Comparison of ENCODE assay signal across 29 mouse cellular contexts in the genomic region with DNA sequence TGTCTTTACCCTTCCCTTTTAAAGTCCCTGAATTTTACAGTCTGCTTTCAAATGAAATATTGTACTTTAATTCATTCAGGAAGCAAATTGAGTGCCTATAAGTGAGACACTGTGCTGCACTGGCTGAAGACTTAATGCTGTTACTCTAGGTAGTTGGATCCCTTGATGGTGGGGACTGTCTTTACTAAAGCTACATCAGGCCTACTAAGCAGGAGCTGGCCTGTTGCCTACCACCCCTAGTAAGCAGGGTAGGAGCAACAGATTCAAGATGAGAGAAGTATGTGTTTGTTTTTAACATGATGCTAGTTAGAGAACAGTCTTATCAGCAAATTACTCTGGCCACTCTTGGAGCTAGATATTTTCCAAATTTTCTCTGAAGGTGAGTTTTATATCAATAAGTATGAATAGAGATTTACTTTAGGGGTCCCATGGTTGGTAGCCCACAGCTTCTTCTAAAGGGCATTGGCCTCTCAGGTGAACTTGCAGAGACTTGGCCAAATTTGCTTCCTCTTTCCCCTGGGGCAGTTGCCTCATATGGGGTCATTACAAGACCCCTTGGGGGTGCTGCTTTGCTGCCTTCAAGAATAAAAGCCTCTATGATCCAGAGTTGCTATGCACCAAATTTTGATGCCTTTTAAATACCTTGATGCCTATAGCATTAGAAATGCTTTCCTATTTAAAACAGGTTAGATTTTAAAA. TPM values are rescaled to one million over a fixed set of nuclear protein-coding genes. Genes with fewer than 3 reads are reported as not detected.
DNase-seq lines count a peak whose midpoint lies in the region; ATAC-seq and TF ChIP-seq lines count a peak whose summit lies in the region.
"Had no signal": no experiment of that assay in that cellular context is flagged by ENCODE, and none has a peak within 500 bp of the region (broad histone marks: within the 10 kb centered on the region; RNA-seq: fewer than 3 reads in every experiment).

No protein-coding gene starts in this region.

- no peak for ATAC-seq in heart, embryonic 11.5 days (replicated peaks; ENCODE audit: insufficient number of reproducible peaks, low FRiP score, low TSS enrichment)
- no peak for ATAC-seq in liver, postnatal 0 days
- ATAC-seq: forebrain, embryonic 15.5 days; intestine, postnatal 0 days; Patski had no signal

- H3K4me2 ChIP-seq in heart, embryonic 11.5 days: no peak overlapping the region
- H3K4me2 ChIP-seq in liver, postnatal 0 days (ENCODE audit: low read depth, low read length): no peak overlapping the region
- H3K4me2 ChIP-seq: embryonic facial prominence, embryonic 13.5 days; forebrain, embryonic 12.5 days; forebrain, embryonic 15.5 days; heart, embryonic 12.5 days; heart, embryonic 15.5 days; hindbrain, embryonic 12.5 days; hindbrain, embryonic 15.5 days had no signal

- H3K27ac ChIP-seq in heart, embryonic 10.5 days: no peak overlapping the region
- no peak overlapping the region for H3K27ac ChIP-seq in heart, embryonic 11.5 days (ENCODE audit: low read depth, low read length)
- 0 out of 2 replicates have a peak overlapping the region, but pooled peaks have one; percentile 49 for H3K27ac ChIP-seq in liver, postnatal 0 days (ENCODE audit: low read depth)
- H3K27ac ChIP-seq: embryonic facial prominence, embryonic 10.5 days; embryonic facial prominence, embryonic 13.5 days; forebrain, embryonic 12.5 days; forebrain, embryonic 15.5 days; heart, embryonic 15.5 days; hindbrain, embryonic 12.5 days; hindbrain, embryonic 15.5 days had no signal

- TF ChIP-seq EP300 in liver, postnatal 0 days (IDR thresholded peaks at IDR 0.05; ENCODE audit: low read depth): no peak

- H3K4me3 ChIP-seq in heart, embryonic 10.5 days: no peak overlapping the region
- no peak overlapping the region for H3K4me3 ChIP-seq in heart, embryonic 11.5 days (ENCODE audit: low read depth, low read length)
- no peak overlapping the region for H3K4me3 ChIP-seq in liver, postnatal 0 days (ENCODE audit: low read depth, low read length)
- H3K4me3 ChIP-seq: embryonic facial prominence, embryonic 10.5 days; embryonic facial prominence, embryonic 13.5 days; erythroblast, embryonic 14.5 days; forebrain, embryonic 12.5 days; forebrain, embryonic 15.5 days; heart, embryonic 12.5 days; heart, embryonic 15.5 days; hindbrain, embryonic 12.5 days; hindbrain, embryonic 15.5 days had no signal

- peak; percentile 14 for DNase-seq in gastrocnemius, postnatal 10 days
- DNase-seq in gastrocnemius, postnatal 36 days: no peak
- peak; percentile 36 for DNase-seq in heart, embryonic 10.5 days (ENCODE audit: low spot score)
- DNase-seq in liver, postnatal 0 days: no peak
- DNase-seq in liver: no peak
- DNase-seq: adrenal gland, postnatal 10 days; adrenal gland, postnatal 36 days; B cell, adult 2 months; cerebellum, adult 9-11 months; cerebellum, postnatal 36 days; embryo, embryonic 11 days; heart, adult 18-20 months; heart, postnatal 10 days had no signal

- intact Hi-C loops in gastrocnemius, postnatal 36 days (cut with DNase I): no loop called here

- H3K9me3 ChIP-seq in heart, embryonic 10.5 days: no peaks in the 10 kb centered on the region
- H3K9me3 ChIP-seq in heart, embryonic 11.5 days (replicated peaks; ENCODE audit: control insufficient read depth, low read length): no peaks in the 10 kb centered on the region
- H3K9me3 ChIP-seq in liver, postnatal 0 days (ENCODE audit: low read length): no peaks in the 10 kb centered on the region
- H3K9me3 ChIP-seq: embryonic facial prominence, embryonic 10.5 days; embryonic facial prominence, embryonic 13.5 days; forebrain, embryonic 12.5 days; forebrain, embryonic 15.5 days; G1E; heart, embryonic 12.5 days; heart, embryonic 15.5 days; hindbrain, embryonic 12.5 days; hindbrain, embryonic 15.5 days had no signal

- TF ChIP-seq CTCF in liver, postnatal 0 days (IDR thresholded peaks at IDR 0.05; ENCODE audit: low read depth): no peak

- peaks cover 63% of the 10 kb centered on the region for H3K36me3 ChIP-seq in heart, embryonic 10.5 days
- H3K36me3 ChIP-seq in heart, embryonic 11.5 days (ENCODE audit: control insufficient read depth, insufficient read depth, low read length): peaks cover 14% of the 10 kb centered on the region
- peaks cover 59% of the 10 kb centered on the region for H3K36me3 ChIP-seq in liver, postnatal 0 days (replicated peaks; ENCODE audit: insufficient read depth, low read length)

- peaks cover 23% of the 10 kb centered on the region for H3K27me3 ChIP-seq in heart, embryonic 10.5 days (ENCODE audit: insufficient read depth, poor library complexity, severe bottlenecking)
- H3K27me3 ChIP-seq in heart, embryonic 11.5 days (ENCODE audit: control insufficient read depth, insufficient read depth, low read length): peaks cover 11% of the 10 kb centered on the region
- H3K27me3 ChIP-seq in liver, postnatal 0 days (ENCODE audit: insufficient read depth, low read length): peaks cover under 1% of the 10 kb centered on the region
- H3K27me3 ChIP-seq: CH12.LX, Patski had no signal

- no peak overlapping the region for H3K9ac ChIP-seq in heart, embryonic 11.5 days (ENCODE audit: low read depth, low read length)
- no peak overlapping the region for H3K9ac ChIP-seq in liver, postnatal 0 days (replicated peaks)
- H3K9ac ChIP-seq: embryonic facial prominence, embryonic 13.5 days; forebrain, embryonic 12.5 days; forebrain, embryonic 15.5 days; heart, embryonic 12.5 days; heart, embryonic 15.5 days; hindbrain, embryonic 12.5 days; hindbrain, embryonic 15.5 days had no signal

- no peaks in the 10 kb centered on the region for H3K4me1 ChIP-seq in heart, embryonic 10.5 days
- no peaks in the 10 kb centered on the region for H3K4me1 ChIP-seq in heart, embryonic 11.5 days (ENCODE audit: control insufficient read depth, insufficient read depth, low read length)
- H3K4me1 ChIP-seq in liver, postnatal 0 days (ENCODE audit: insufficient read depth): peaks cover 5% of the 10 kb centered on the region; the same call in 1 of the 2 replicates
- H3K4me1 ChIP-seq: embryonic facial prominence, embryonic 13.5 days; forebrain, embryonic 12.5 days; forebrain, embryonic 15.5 days; heart, embryonic 12.5 days; heart, embryonic 15.5 days; hindbrain, embryonic 12.5 days; hindbrain, embryonic 15.5 days had no signal

RNA-seq across cellular contexts. Expression of a gene that starts 7.4 kb away (rescaled TPM):
- total RNA-seq in gastrocnemius, postnatal 10 days (2021): under 1 TPM in 1 of 2 experiments, not detected in 1; 0.07 TPM
- total RNA-seq in gastrocnemius, postnatal 36 days (2021): under 1 TPM in 1 of 2 experiments, not detected in 1; 0.26 TPM
- 2.4 and 5.4 TPM in 2 replicates for polyA plus RNA-seq in heart, embryonic 10.5 days (2016; fragmentation: Nextera tagmentation; extraction: Ambion mirVana)
- polyA plus RNA-seq in heart, embryonic 11.5 days (2014; fragmentation: Nextera tagmentation; extraction: Ambion mirVana): 1.3 and 1.4 TPM in 2 replicates
- polyA plus RNA-seq in liver, postnatal 0 days (2015; fragmentation: Nextera tagmentation; extraction: Ambion mirVana): 24.0 and 26.7 TPM in 2 replicates
- total RNA-seq: G1E; gastrocnemius, adult 8-10 months; hematopoietic stem cell, adult 5-6 weeks had no signal
- polyA plus RNA-seq: G1E had no signal

RNA-seq across cellular contexts. Expression of a gene that starts 20.8 kb away (rescaled TPM):
- total RNA-seq in gastrocnemius, postnatal 10 days (2021): 1 to 10 TPM; 4.7 to 6.6 TPM
- total RNA-seq in gastrocnemius, postnatal 36 days (2021): 1 to 10 TPM; 2.8 to 3.0 TPM
- 10.6 and 13.6 TPM in 2 replicates for polyA plus RNA-seq in heart, embryonic 10.5 days (2016; fragmentation: Nextera tagmentation; extraction: Ambion mirVana)
- polyA plus RNA-seq in heart, embryonic 11.5 days (2014; fragmentation: Nextera tagmentation; extraction: Ambion mirVana): 3.0 and 7.2 TPM in 2 replicates
- 7.2 and 7.7 TPM in 2 replicates for polyA plus RNA-seq in liver, postnatal 0 days (2015; fragmentation: Nextera tagmentation; extraction: Ambion mirVana)

RNA-seq across cellular contexts. Expression of a gene that starts 39.3 kb away (rescaled TPM):
- total RNA-seq in gastrocnemius, postnatal 10 days (2021): 10 to 100 TPM in 1 of 2 experiments, 1 to 10 TPM in 1; 5.8 to 11.0 TPM
- 10 to 100 TPM in 1 of 2 experiments, 1 to 10 TPM in 1; 5.9 to 10.1 TPM for total RNA-seq in gastrocnemius, postnatal 36 days (2021)
- polyA plus RNA-seq in heart, embryonic 10.5 days (2016; fragmentation: Nextera tagmentation; extraction: Ambion mirVana): 47.3 and 67.8 TPM in 2 replicates
- 64.5 and 67.4 TPM in 2 replicates for polyA plus RNA-seq in heart, embryonic 11.5 days (2014; fragmentation: Nextera tagmentation; extraction: Ambion mirVana)
- 2.6 and 3.2 TPM in 2 replicates for polyA plus RNA-seq in liver, postnatal 0 days (2015; fragmentation: Nextera tagmentation; extraction: Ambion mirVana)

Comparison
In these comparisons a context has a peak if more than half of its experiments do, and no peak if none do; other contexts are left out.
1. DNase-seq: peak in gastrocnemius, postnatal 10 days (single experiment) and heart, embryonic 10.5 days (single experiment); none in gastrocnemius, postnatal 36 days (0 of 2), liver, postnatal 0 days (single experiment) and liver (single experiment).
2. RNA of a gene that starts 39.3 kb away (polyA plus RNA-seq): 47.3 to 67.8 TPM in heart, embryonic 10.5 days and 64.5 to 67.4 TPM in heart, embryonic 11.5 days; 2.6 to 3.2 TPM in liver, postnatal 0 days; every median in the first group is over 10 times any median in the second.